Comparison of ENCODE assay signal across 20 mouse cellular contexts in the genomic region with DNA sequence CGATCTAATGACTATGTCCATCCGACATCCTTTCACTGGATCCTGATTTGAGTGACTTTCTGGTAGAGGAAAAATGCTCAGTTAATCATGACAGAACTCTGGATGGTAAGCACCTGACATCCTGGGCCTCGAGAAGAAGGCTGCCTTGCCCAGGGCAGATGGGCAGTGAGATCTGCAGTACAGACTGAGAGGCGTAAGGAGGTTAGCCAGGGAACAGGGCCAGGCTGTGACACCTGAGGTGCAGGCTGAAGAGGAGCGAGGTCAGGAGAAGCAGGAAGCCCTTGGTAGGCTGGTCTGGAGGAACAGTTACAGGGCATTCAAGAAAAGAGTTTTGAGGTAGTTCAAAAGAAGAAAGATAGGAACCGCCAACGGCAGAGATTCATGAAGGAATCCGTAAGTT.
DNase-seq lines count a peak whose midpoint lies in the region.
"Had no signal": no experiment of that assay in that cellular context is flagged by ENCODE, and none has a peak within 500 bp of the region (broad histone marks: within the 10 kb centered on the region; RNA-seq: fewer than 3 reads in every experiment).

No protein-coding gene starts in this region.

- no peak overlapping the region for H3K4me3 ChIP-seq in midbrain, embryonic 10.5 days
- H3K4me3 ChIP-seq: hindbrain, embryonic 13.5 days; liver, embryonic 12.5 days; midbrain, embryonic 12.5 days; neural tube, embryonic 15.5 days had no signal

- H3K4me1 ChIP-seq in midbrain, embryonic 10.5 days, result peaks cover 26% of the 10 kb centered on the region

- peak; percentile 37 for DNase-seq in heart, adult 11 months
- DNase-seq in heart, postnatal 36 days, result no peak
- DNase-seq in cerebellum, adult 11-12 months, result peak; percentile 82
- peak; percentile 56 to 70 for DNase-seq in cerebellum, postnatal 10 days
- peak; percentile 56 for DNase-seq in skeletal muscle tissue, adult 2 months (ENCODE audit: low read depth, low spot score)
- no peak for DNase-seq in midbrain, embryonic 10.5 days (ENCODE audit: low spot score)
- no peak for DNase-seq in urinary bladder, adult 18-20 months (ENCODE audit: low spot score in 2 of 2)
- DNase-seq: adrenal gland, postnatal 36 days; kidney, adult 9 months; kidney, postnatal 14 days; lung, adult 18-20 months; lung, postnatal 10 days; right cerebral cortex, adult 18-20 months; right cerebral cortex, postnatal 4 days; thymus, adult 18-20 months; thymus, postnatal 4 days had no signal

- H3K27ac ChIP-seq in midbrain, embryonic 10.5 days (replicated peaks), result no peak overlapping the region
- H3K27ac ChIP-seq: hindbrain, embryonic 13.5 days; liver, embryonic 12.5 days; midbrain, embryonic 12.5 days had no signal

- peaks cover 5% of the 10 kb centered on the region; the same call in 1 of the 2 replicates for H3K9me3 ChIP-seq in midbrain, embryonic 10.5 days (replicated peaks)
- H3K9me3 ChIP-seq: hindbrain, embryonic 13.5 days; liver, embryonic 12.5 days; midbrain, embryonic 12.5 days; neural tube, embryonic 15.5 days had no signal

- WGBS in midbrain, embryonic 10.5 days, result 92% methylated on average over 8 of the region's 8 CpGs

- intact Hi-C loops in heart, postnatal 36 days (cut with DNase I), result no loop called here

- H3K36me3 ChIP-seq in midbrain, embryonic 10.5 days, result peaks cover 2% of the 10 kb centered on the region; the same call in 1 of the 2 replicates
- H3K36me3 ChIP-seq: hindbrain, embryonic 13.5 days; midbrain, embryonic 12.5 days; neural tube, embryonic 15.5 days had no signal

- H3K27me3 ChIP-seq in midbrain, embryonic 10.5 days (ENCODE audit: low read depth, poor library complexity, severe bottlenecking), result no peaks in the 10 kb centered on the region
- H3K27me3 ChIP-seq: hindbrain, embryonic 13.5 days; liver, embryonic 12.5 days; midbrain, embryonic 12.5 days; neural tube, embryonic 15.5 days had no signal

Comparison
In these comparisons a context has a peak if more than half of its experiments do, and no peak if none do; other contexts are left out.
1. DNase-seq: peak in heart, adult 11 months (single experiment), cerebellum, adult 11-12 months (single experiment), cerebellum, postnatal 10 days (2 of 2) and skeletal muscle tissue, adult 2 months (single experiment); none in heart, postnatal 36 days (0 of 2), midbrain, embryonic 10.5 days (single experiment) and urinary bladder, adult 18-20 months (0 of 2).